Mouse (Mus musculus) hindbrain, postnatal 0 days (tissue): Measurements from ENCODE around the gene Robo1. TPM values are rescaled to one million over a fixed set of nuclear protein-coding genes. Genes with fewer than 3 reads are reported as not detected.

ENCODE experiments used
- ATAC-seq: fragments of 200-750 bp; cut with Nextera tagmentation; 2 replicates; pipeline ENCODE4 v1.8.0; 2017; ENCODE audit warnings: mild to moderate bottlenecking, moderate TSS enrichment, moderate library complexity
- DNase-seq: peaks from one replicate; pipeline ENCODE4 v3.0.0-alpha.2; 2015; ENCODE audit warnings: low spot score
- H3K27ac ChIP-seq: fragments of 300-500 bp; sonication (generic); 2 replicates; pipeline ENCODE4 v1.5.1; 2014; ENCODE audit warnings: mild to moderate bottlenecking
- H3K27me3 ChIP-seq: fragments of 300-500 bp; sonication (generic); 2 replicates; pipeline ENCODE4 v1.6.1; 2014; ENCODE audit warnings: low read length, mixed read lengths; ENCODE audit not compliant: insufficient read depth
- H3K36me3 ChIP-seq: fragments of 300-500 bp; sonication (generic); 2 replicates; pipeline ENCODE4 v1.6.1; 2014; ENCODE audit warnings: low read length, mixed read lengths; ENCODE audit not compliant: insufficient read depth
- H3K4me1 ChIP-seq: fragments of 300-500 bp; sonication (generic); 2 replicates; pipeline ENCODE4 v1.6.1; 2014; ENCODE audit warnings: antibody characterized with exemption, low read length, mixed read lengths; ENCODE audit not compliant: insufficient read depth
- H3K4me2 ChIP-seq: fragments of 300-500 bp; sonication (generic); 2 replicates; pipeline ENCODE4 v1.6.1; 2014; ENCODE audit warnings: low read depth, mild to moderate bottlenecking, low read length, moderate library complexity, mixed read lengths
- H3K4me3 ChIP-seq: fragments of 300-500 bp; sonication (generic); 2 replicates; pipeline ENCODE4 v1.5.1; 2014; ENCODE audit warnings: low read length
- H3K9ac ChIP-seq: fragments of 300-500 bp; sonication (generic); replicated peaks from 2 replicates; pipeline ENCODE4 v1.6.1; 2014; ENCODE audit warnings: mild to moderate bottlenecking, low read length, moderate library complexity, mixed read lengths
- H3K9me3 ChIP-seq: fragments of 300-500 bp; sonication (generic); 2 replicates; pipeline ENCODE4 v1.6.1; 2016; ENCODE audit warnings: low read length, mixed read lengths
- CTCF ChIP-seq: IDR thresholded peaks from 2 replicates; pipeline ENCODE4 v1.5.1; 2016; ENCODE audit warnings: antibody characterized with exemption, control low read depth, low read depth
- WGBS: fragments of 180-500 bp; shearing (Covaris S2); extraction: QIAGEN DNeasy Blood & Tissue Kit; methylation state at CpG from one replicate; pipeline ENCODE4 v1.1.7; 2014; 5-methylcytosine and 5-hydroxymethylcytosine counted together
- polyA plus RNA-seq: library from polyadenylated mRNA; unstranded; fragments of >200 nt; fragmentation: Nextera tagmentation; extraction: Ambion mirVana; gene quantifications from 2 replicates; pipeline ENCODE4 v1.2.1, GENCODE M21; 2015
- total RNA-seq: library from RNA; depleted of rRNA; stranded (reverse); fragments of >200 nt; gene quantifications from 2 replicates; pipeline ENCODE4 v1.2.3, GENCODE M21; 2014

The Robo1 gene
- total and polyA plus RNA-seq, 2 experiments from 2014 or later = 20.4 to 57.9 TPM

DNA sequence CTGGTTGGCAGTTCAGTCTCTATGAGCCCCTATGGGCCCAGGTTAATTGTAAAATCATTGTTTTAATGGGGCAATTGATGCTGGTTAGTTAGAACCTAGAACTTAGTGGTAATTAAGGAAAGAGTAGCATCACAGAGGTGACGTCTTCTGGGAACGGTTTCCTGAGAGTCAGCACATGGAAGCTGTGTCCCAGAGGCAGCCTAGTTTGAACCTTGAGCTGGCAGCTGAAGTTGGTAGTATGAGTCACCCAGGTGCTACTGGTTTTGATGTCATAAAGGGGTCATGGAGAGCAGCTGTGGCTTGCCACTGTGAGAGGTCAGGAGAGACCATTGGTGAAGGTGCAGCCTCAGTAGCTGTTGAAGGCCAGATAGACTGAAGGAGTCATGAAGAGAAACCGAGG is 763.9 kb downstream of the Robo1 start:
- H3K4me2 ChIP-seq = no peak overlapping the region
- H3K27me3 ChIP-seq = no peaks in the 10 kb centered on the region
- 99% methylated on average over 3 of the region's 3 CpGs for WGBS
- ATAC-seq (no peak), DNase-seq (no peak)
- no peak for TF ChIP-seq CTCF
- no peaks in the 10 kb centered on the region for H3K4me1 ChIP-seq
- no peak overlapping the region for H3K9ac ChIP-seq
- no peaks in the 10 kb centered on the region for H3K9me3 ChIP-seq
- H3K4me3 ChIP-seq = no peak overlapping the region
- H3K36me3 ChIP-seq = no peaks in the 10 kb centered on the region
- H3K27ac ChIP-seq = no peak overlapping the region

DNA sequence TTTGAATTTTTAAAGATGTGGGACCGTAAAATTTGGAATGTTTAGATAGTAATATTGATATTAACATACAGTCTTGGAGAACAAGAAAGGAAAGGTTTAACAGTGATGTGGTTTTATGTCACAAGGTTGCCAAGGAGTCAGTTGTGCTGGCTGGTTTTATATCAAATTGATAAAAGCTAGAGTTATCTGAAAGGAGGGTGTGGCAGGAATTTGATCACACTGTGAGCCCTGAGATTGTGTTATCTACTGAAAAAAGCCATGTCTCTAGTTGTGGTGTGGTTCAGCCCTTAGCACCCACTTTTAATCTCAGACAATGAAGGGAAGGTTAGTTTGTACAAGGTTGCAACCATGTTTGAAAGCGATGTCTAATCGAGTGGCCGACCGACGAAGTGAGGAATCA is 764.8 kb downstream of the Robo1 start:
- Histone ChIP-seq H3K4me1 (no peaks in the 10 kb centered on the region), H3K27ac (no peak overlapping the region), H3K27me3 (no peaks in the 10 kb centered on the region), H3K36me3 (no peaks in the 10 kb centered on the region), H3K9ac (no peak overlapping the region), H3K9me3 (no peaks in the 10 kb centered on the region), H3K4me2 (no peak overlapping the region), H3K4me3 (no peak overlapping the region)
- no peak for DNase-seq
- no peak for TF ChIP-seq CTCF
- 97% methylated on average over 6 of the region's 6 CpGs for WGBS
- ATAC-seq = no peak

DNA sequence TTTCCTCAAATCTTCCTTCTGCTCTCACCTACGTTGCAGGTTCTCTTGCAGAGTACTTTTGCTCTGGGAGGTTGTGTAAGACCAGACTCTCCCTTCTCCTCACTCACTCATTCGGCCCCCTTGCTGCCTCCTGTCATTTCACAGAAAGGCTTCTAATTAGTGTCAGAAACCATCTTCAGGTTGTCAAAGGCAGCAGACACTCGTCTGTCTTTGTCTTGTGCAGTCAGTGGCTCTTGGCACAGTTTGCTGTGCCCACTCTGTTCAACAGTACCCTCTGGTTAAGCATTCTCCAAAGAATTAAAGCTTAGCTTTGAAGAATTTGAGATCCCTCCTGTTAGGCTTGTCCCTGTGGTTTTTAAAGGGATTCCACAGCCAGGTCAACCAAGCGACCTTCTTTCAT is 774.3 kb downstream of the Robo1 start:
- no peaks in the 10 kb centered on the region for H3K9me3 ChIP-seq
- no peak for DNase-seq
- H3K4me1 ChIP-seq = no peaks in the 10 kb centered on the region
- no peak overlapping the region for H3K4me2 ChIP-seq
- no peak overlapping the region for H3K4me3 ChIP-seq
- ATAC-seq = no peak
- WGBS = 68% methylated on average over 4 of the region's 4 CpGs
- H3K36me3 ChIP-seq = no peaks in the 10 kb centered on the region
- no peak overlapping the region for H3K27ac ChIP-seq
- H3K27me3 ChIP-seq = no peaks in the 10 kb centered on the region
- H3K9ac ChIP-seq = no peak overlapping the region
- no peak for TF ChIP-seq CTCF

DNA sequence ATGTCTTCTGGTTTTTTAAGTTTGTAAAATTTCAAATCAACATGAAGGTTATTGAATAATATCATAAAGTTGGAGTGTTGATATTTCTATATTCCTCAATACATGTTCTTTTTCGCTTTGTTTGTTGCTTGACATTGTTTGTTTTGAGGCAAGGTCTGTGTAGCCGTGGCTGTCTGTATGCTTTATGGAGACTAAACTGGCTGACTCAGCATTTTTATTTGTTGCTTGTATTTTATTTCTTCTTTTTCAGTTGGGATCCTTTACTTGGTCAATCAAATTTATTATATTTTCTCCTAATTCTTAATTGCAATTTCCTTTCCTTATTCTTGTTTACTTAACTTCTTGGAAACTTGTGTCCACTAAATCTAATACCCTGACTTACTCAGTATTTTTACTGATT is 775.0 kb downstream of the Robo1 start:
- Histone ChIP-seq H3K36me3 (no peaks in the 10 kb centered on the region), H3K4me3 (no peak overlapping the region), H3K9ac (no peak overlapping the region), H3K4me2 (no peak overlapping the region), H3K27me3 (no peaks in the 10 kb centered on the region), H3K27ac (no peak overlapping the region), H3K4me1 (no peaks in the 10 kb centered on the region), H3K9me3 (no peaks in the 10 kb centered on the region)
- no peak for ATAC-seq
- 88% methylated on average over 2 of the region's 2 CpGs for WGBS
- no peak for DNase-seq
- no peak for TF ChIP-seq CTCF
